In genomic region chr19:42144541-42145167, GRCm38 (mm10) we compare ENCODE assay signal across 8 mouse cellular contexts. TPM values are rescaled to one million over a fixed set of nuclear protein-coding genes. Genes with fewer than 3 reads are reported as not detected.
DNase-seq lines count a peak whose midpoint lies in the region; ATAC-seq lines count a peak whose summit lies in the region.

No protein-coding gene starts in this region.

- peak; percentile 98 for DNase-seq in midbrain, embryonic 11.5 days (ENCODE audit: low spot score, missing footprints)
- DNase-seq in c-Kit-negative CD71-positive TER-119-positive erythroid progenitor cells, embryonic 14.5 days (ENCODE audit: low read depth, low spot score): peak; percentile 51
- DNase-seq in frontal cortex, postnatal 10 days (ENCODE audit: low spot score in 2 of 2): peak; percentile 73 to 83
- peak; percentile 79 to 91 for DNase-seq in kidney, adult 8-10 months
- peak; percentile 59 for DNase-seq in liver, embryonic 13.5 days
- DNase-seq in right cerebral cortex, adult 2 months (ENCODE audit: low spot score in 2 of 2): peak; percentile 92 to 94
- DNase-seq in urinary bladder, postnatal 14 days (ENCODE audit: low spot score): peak; percentile 91

- 29% methylated on average over 8 of the region's 8 CpGs for WGBS in midbrain, embryonic 11.5 days
- WGBS in midbrain, embryonic 13.5 days: 33% methylated on average over 8 of the region's 8 CpGs
- 29% methylated on average over 8 of the region's 8 CpGs for WGBS in liver, embryonic 13.5 days (ENCODE audit: insufficient replicate concordance)

- H3K27me3 ChIP-seq in midbrain, embryonic 11.5 days (ENCODE audit: control insufficient read depth, insufficient read depth, low read length): peaks cover 27% of the 10 kb centered on the region
- peaks cover 40% of the 10 kb centered on the region for H3K27me3 ChIP-seq in midbrain, embryonic 13.5 days
- H3K27me3 ChIP-seq in liver, embryonic 13.5 days: peaks cover 50% of the 10 kb centered on the region

- no peak for ATAC-seq in midbrain, embryonic 11.5 days (ENCODE audit: low FRiP score)
- ATAC-seq in midbrain, embryonic 13.5 days: no peak
- ATAC-seq in liver, embryonic 13.5 days (ENCODE audit: low read depth): no peak

- no peak overlapping the region for H3K9ac ChIP-seq in midbrain, embryonic 11.5 days (ENCODE audit: low read length)
- H3K9ac ChIP-seq in midbrain, embryonic 13.5 days (replicated peaks): no peak overlapping the region
- H3K9ac ChIP-seq in liver, embryonic 13.5 days: no peak overlapping the region

- no peak overlapping the region for H3K4me3 ChIP-seq in midbrain, embryonic 11.5 days (ENCODE audit: low read depth, low read length)
- H3K4me3 ChIP-seq in midbrain, embryonic 13.5 days (replicated peaks): no peak overlapping the region
- H3K4me3 ChIP-seq in liver, embryonic 13.5 days (replicated peaks): no peak overlapping the region

- no peak overlapping the region for H3K27ac ChIP-seq in midbrain, embryonic 11.5 days (ENCODE audit: low read depth, low read length)
- H3K27ac ChIP-seq in midbrain, embryonic 13.5 days: no peak overlapping the region
- no peak overlapping the region for H3K27ac ChIP-seq in liver, embryonic 13.5 days

- no peaks in the 10 kb centered on the region for H3K9me3 ChIP-seq in midbrain, embryonic 11.5 days (ENCODE audit: control insufficient read depth, low read length)
- no peaks in the 10 kb centered on the region for H3K9me3 ChIP-seq in midbrain, embryonic 13.5 days
- no peaks in the 10 kb centered on the region for H3K9me3 ChIP-seq in liver, embryonic 13.5 days (replicated peaks)

- no peak overlapping the region for H3K4me2 ChIP-seq in midbrain, embryonic 11.5 days
- no peak overlapping the region for H3K4me2 ChIP-seq in midbrain, embryonic 13.5 days (replicated peaks)
- no peak overlapping the region for H3K4me2 ChIP-seq in liver, embryonic 13.5 days

- H3K36me3 ChIP-seq in midbrain, embryonic 11.5 days (ENCODE audit: control insufficient read depth, insufficient read depth, low read length): no peaks in the 10 kb centered on the region
- no peaks in the 10 kb centered on the region for H3K36me3 ChIP-seq in midbrain, embryonic 13.5 days
- no peaks in the 10 kb centered on the region for H3K36me3 ChIP-seq in liver, embryonic 13.5 days

- H3K4me1 ChIP-seq in midbrain, embryonic 11.5 days (ENCODE audit: control insufficient read depth, insufficient read depth, low read length): peaks cover 5% of the 10 kb centered on the region
- H3K4me1 ChIP-seq in midbrain, embryonic 13.5 days (replicated peaks): peaks cover 12% of the 10 kb centered on the region
- peaks cover 32% of the 10 kb centered on the region for H3K4me1 ChIP-seq in liver, embryonic 13.5 days (replicated peaks)

RNA-seq across cellular contexts. Expression of gene Marveld1, which starts 2.5 kb away (rescaled TPM):
- 5.3 and 5.9 TPM in 2 replicates for polyA plus RNA-seq in midbrain, embryonic 11.5 days (2014; fragmentation: Nextera tagmentation; extraction: Ambion mirVana)
- polyA plus RNA-seq in midbrain, embryonic 13.5 days (2015; fragmentation: Nextera tagmentation; extraction: Ambion mirVana): 1.1 and 1.7 TPM in 2 replicates
- 1.6 TPM in 2 replicates for polyA plus RNA-seq in liver, embryonic 13.5 days (2015; fragmentation: Nextera tagmentation; extraction: Ambion mirVana)

RNA-seq across cellular contexts. Expression of gene Avpi1, which starts 15.8 kb away (rescaled TPM):
- polyA plus RNA-seq in midbrain, embryonic 11.5 days (2014; fragmentation: Nextera tagmentation; extraction: Ambion mirVana): 11.1 and 12.9 TPM in 2 replicates
- polyA plus RNA-seq in midbrain, embryonic 13.5 days (2015; fragmentation: Nextera tagmentation; extraction: Ambion mirVana): 4.9 and 5.1 TPM in 2 replicates
- 15.6 and 15.8 TPM in 2 replicates for polyA plus RNA-seq in liver, embryonic 13.5 days (2015; fragmentation: Nextera tagmentation; extraction: Ambion mirVana)

RNA-seq across cellular contexts. Expression of gene Zfyve27, which starts 19.1 kb away (rescaled TPM):
- 15.6 and 16.2 TPM in 2 replicates for polyA plus RNA-seq in midbrain, embryonic 11.5 days (2014; fragmentation: Nextera tagmentation; extraction: Ambion mirVana)
- polyA plus RNA-seq in midbrain, embryonic 13.5 days (2015; fragmentation: Nextera tagmentation; extraction: Ambion mirVana): 55.8 and 57.6 TPM in 2 replicates
- polyA plus RNA-seq in liver, embryonic 13.5 days (2015; fragmentation: Nextera tagmentation; extraction: Ambion mirVana): 8.2 and 8.4 TPM in 2 replicates

RNA-seq across cellular contexts. Expression of gene Pi4k2a, which starts 54.4 kb away (rescaled TPM):
- polyA plus RNA-seq in midbrain, embryonic 11.5 days (2014; fragmentation: Nextera tagmentation; extraction: Ambion mirVana): 19.9 and 22.1 TPM in 2 replicates
- polyA plus RNA-seq in midbrain, embryonic 13.5 days (2015; fragmentation: Nextera tagmentation; extraction: Ambion mirVana): 23.6 and 29.9 TPM in 2 replicates
- polyA plus RNA-seq in liver, embryonic 13.5 days (2015; fragmentation: Nextera tagmentation; extraction: Ambion mirVana): 9.7 and 9.9 TPM in 2 replicates

RNA-seq across cellular contexts. Expression of gene Sfrp5, which starts 57.4 kb away (rescaled TPM):
- 0.11 and 0.14 TPM in 2 replicates for polyA plus RNA-seq in midbrain, embryonic 11.5 days (2014; fragmentation: Nextera tagmentation; extraction: Ambion mirVana)
- polyA plus RNA-seq in midbrain, embryonic 13.5 days (2015; fragmentation: Nextera tagmentation; extraction: Ambion mirVana): 0.11 and 0.17 TPM in 2 replicates
- 0.21 and 0.98 TPM in 2 replicates for polyA plus RNA-seq in liver, embryonic 13.5 days (2015; fragmentation: Nextera tagmentation; extraction: Ambion mirVana)
